Mouse (Mus musculus) ovary, adult 2 months (tissue): ENCODE results near the gene Mustn1. TPM values are rescaled to one million over a fixed set of nuclear protein-coding genes. Genes with fewer than 3 reads are reported as not detected.

Experiments used
- polyA plus RNA-seq: library from polyadenylated mRNA; depleted of rRNA; stranded (reverse); fragments of >200 nt; gene quantifications from 2 replicates; pipeline ENCODE4 v1.2.3, GENCODE M21; 2012; rRNA removed

Gene Mustn1
- 32.2 and 38.3 TPM in 2 replicates for polyA plus RNA-seq

DNA sequence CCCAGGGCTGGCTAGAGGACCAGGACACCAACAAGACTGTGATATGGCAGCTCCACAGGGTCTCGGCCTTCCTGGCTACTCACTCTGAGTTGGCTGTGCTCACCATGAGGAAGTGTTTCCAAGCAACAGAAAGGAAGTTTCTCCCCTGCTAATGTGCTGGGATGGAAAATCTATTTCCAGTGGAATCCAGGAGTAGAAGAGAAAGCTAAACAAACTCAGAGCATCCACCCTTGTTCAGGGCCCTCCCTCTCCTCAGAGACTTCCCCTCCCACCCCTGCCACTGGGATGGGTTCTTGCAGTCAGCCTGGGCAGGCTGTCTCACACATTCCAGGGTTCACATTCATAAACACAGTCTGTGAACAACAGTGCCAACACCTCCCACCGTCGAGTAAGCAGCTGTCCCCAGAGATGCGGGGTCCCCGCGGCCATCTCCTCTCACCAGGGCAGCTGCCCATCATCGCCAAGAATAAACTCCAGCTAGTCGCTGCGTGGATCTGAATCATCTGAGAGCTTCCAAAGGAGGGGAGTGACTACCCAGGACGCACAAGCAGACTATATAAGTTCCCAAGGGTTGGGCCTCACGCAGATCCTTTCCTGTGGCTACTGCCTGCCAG lies at the start of gene Mustn1:
Gene Mustn1 (plus strand): TSS at position 243 of the 614 bp plus-strand sequence.

GRCm38 (mm10) chr14:30886204-30886603 lies 7.2 kb downstream of the Mustn1 start, which contains the start of gene Itih4:
Itih4 (plus strand) TSS chr14:30886476.

GRCm38 (mm10) chr14:30923375-30924105 lies 44.5 kb downstream of the Mustn1 start, which contains the start of gene Itih3:
Itih3 (minus strand) TSS chr14:30923760.

Other genes starting within 250 kb of the Mustn1 start
- 20.8 and 27.4 TPM in 2 replicates for gene Rft1, start 224.8 kb upstream of the Mustn1 start, polyA plus RNA-seq
- 1.1 TPM in 2 replicates for gene Sfmbt1, start 164.4 kb upstream of the Mustn1 start, polyA plus RNA-seq
- gene Tmem110, start 53.6 kb upstream of the Mustn1 start, polyA plus RNA-seq: 33.0 and 42.0 TPM in 2 replicates
- gene Itih4, start 7.3 kb downstream of the Mustn1 start, polyA plus RNA-seq: 0.95 and 1.6 TPM in 2 replicates
- gene Itih3, start 44.6 kb downstream of the Mustn1 start, polyA plus RNA-seq: 0.70 and 1.7 TPM in 2 replicates
- 0.10 and 0.25 TPM in 2 replicates for gene Itih1, start 64.1 kb downstream of the Mustn1 start, polyA plus RNA-seq
- 5.3 and 6.0 TPM in 2 replicates for gene Nek4, start 72.2 kb downstream of the Mustn1 start, polyA plus RNA-seq
- 29.6 and 34.0 TPM in 2 replicates for gene Glt8d1, start 122.2 kb downstream of the Mustn1 start, polyA plus RNA-seq
- 86.0 and 103 TPM in 2 replicates for gene Spcs1, start 122.5 kb downstream of the Mustn1 start, polyA plus RNA-seq
- 18.3 and 21.1 TPM in 2 replicates for gene Pbrm1, start 139.9 kb downstream of the Mustn1 start, polyA plus RNA-seq
- gene Gnl3, start 140.0 kb downstream of the Mustn1 start, polyA plus RNA-seq: 15.6 and 20.4 TPM in 2 replicates
- gene Smim4, start 249.8 kb downstream of the Mustn1 start, polyA plus RNA-seq: 37.4 and 49.0 TPM in 2 replicates